Mouse (Mus musculus) heart, embryonic 13.5 days (tissue): Measurements from ENCODE around the gene Ing3. TPM values are rescaled to one million over a fixed set of nuclear protein-coding genes. Genes with fewer than 3 reads are reported as not detected.

Source experiments
- ATAC-seq: fragments of 200-750 bp; cut with Nextera tagmentation; 2 replicates; pipeline ENCODE4 v1.8.0; 2017; ENCODE audit warnings: moderate TSS enrichment; ENCODE audit not compliant: insufficient number of reproducible peaks, low FRiP score, low TSS enrichment; ENCODE audit errors: extremely low read depth
- H3K27ac ChIP-seq: fragments of 300-500 bp; sonication (generic); replicated peaks from 2 replicates; pipeline ENCODE4 v1.5.1; 2015; ENCODE audit warnings: moderate library complexity, mild to moderate bottlenecking, inconsistent platforms
- H3K27me3 ChIP-seq: fragments of 300-500 bp; sonication (generic); replicated peaks from 2 replicates; pipeline ENCODE4 v1.6.1; 2015; ENCODE audit warnings: mild to moderate bottlenecking, inconsistent platforms
- H3K36me3 ChIP-seq: fragments of 300-500 bp; sonication (generic); 2 replicates; pipeline ENCODE4 v1.6.1; 2015; ENCODE audit warnings: mild to moderate bottlenecking, inconsistent platforms
- H3K4me1 ChIP-seq: fragments of 300-500 bp; sonication (generic); 2 replicates; pipeline ENCODE4 v1.6.1; 2015; ENCODE audit warnings: inconsistent platforms
- H3K4me2 ChIP-seq: fragments of 300-500 bp; sonication (generic); 2 replicates; pipeline ENCODE4 v1.6.1; 2015; ENCODE audit warnings: inconsistent platforms, mild to moderate bottlenecking, moderate library complexity
- H3K4me3 ChIP-seq: fragments of 300-500 bp; sonication (generic); 2 replicates; pipeline ENCODE4 v1.5.1; 2015; ENCODE audit warnings: moderate library complexity, mild to moderate bottlenecking, inconsistent platforms
- H3K9ac ChIP-seq: fragments of 300-500 bp; sonication (generic); 2 replicates; pipeline ENCODE4 v1.6.1; 2015; ENCODE audit warnings: inconsistent platforms, mild to moderate bottlenecking, moderate library complexity
- H3K9me3 ChIP-seq: fragments of 300-500 bp; sonication (generic); 2 replicates; pipeline ENCODE4 v1.6.1; 2016; ENCODE audit warnings: inconsistent platforms
- WGBS: fragments of 180-500 bp; shearing (Covaris S2); methylation state at CpG from one replicate; pipeline ENCODE4 v1.1.7; 2015; ENCODE audit warnings: mixed read lengths; 5-methylcytosine and 5-hydroxymethylcytosine counted together
- polyA plus RNA-seq: library from polyadenylated mRNA; unstranded; fragments of >200 nt; fragmentation: Nextera tagmentation; extraction: Ambion mirVana; gene quantifications from 2 replicates; pipeline ENCODE4 v1.2.1, GENCODE M21; 2015

Ing3 gene
- polyA plus RNA-seq, 1 experiment from 2014 or later = 30.4 TPM

DNA sequence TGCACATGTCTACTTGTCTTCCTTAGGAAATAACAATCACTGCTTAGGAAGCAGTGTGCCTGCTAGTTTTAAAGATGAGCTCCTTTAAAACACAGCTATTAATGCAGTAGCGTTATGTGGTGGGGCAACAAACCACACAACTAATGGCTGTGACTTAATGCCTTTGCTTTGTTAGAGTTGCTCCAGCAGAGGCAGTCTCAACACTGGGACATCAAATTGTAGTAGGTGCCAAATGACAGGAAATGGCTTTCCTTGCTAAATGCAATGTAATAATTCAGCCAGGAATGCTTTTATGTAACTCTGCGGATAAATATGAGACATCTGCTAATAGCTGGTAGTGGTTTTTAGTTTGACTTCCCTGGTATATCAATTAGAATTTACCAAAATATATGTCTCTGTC lies 28.2 kb downstream of the Ing3 start:
- Histone ChIP-seq H3K9me3 (no peaks in the 10 kb centered on the region), H3K27me3 (no peaks in the 10 kb centered on the region), H3K9ac (no peak overlapping the region), H3K36me3 (peaks cover 30% of the 10 kb centered on the region), H3K27ac (no peak overlapping the region), H3K4me2 (no peak overlapping the region), H3K4me1 (no peaks in the 10 kb centered on the region), H3K4me3 (no peak overlapping the region)
- no peak for ATAC-seq
- 85% methylated on average over 2 of the region's 2 CpGs for WGBS

DNA sequence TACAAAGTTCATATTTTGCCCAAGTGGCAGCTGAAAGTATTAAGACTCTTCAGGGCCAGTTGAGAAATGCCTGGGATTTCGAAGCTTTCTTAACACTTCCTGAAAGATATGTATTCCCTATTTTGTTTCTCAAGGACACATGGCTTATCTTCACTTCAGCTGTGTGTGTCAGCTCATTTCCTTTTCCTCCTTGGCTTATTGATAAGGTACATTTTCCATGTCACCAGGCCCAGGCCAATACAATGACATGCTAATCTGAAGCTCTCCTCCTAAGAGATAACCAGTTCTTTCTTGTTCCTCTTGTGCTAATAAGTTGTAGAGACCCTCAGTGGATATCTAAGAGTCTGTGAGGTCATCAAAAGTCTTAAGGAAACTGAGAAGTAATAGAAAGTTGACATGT lies 31.7 kb downstream of the Ing3 start:
- ATAC-seq = no peak
- H3K4me3 ChIP-seq = no peak overlapping the region
- no peak overlapping the region for H3K27ac ChIP-seq
- 0 out of 2 replicates have a peak, but pooled peaks cover 6% of the 10 kb centered on the region for H3K4me1 ChIP-seq
- peaks cover 5% of the 10 kb centered on the region; the same call in 1 of the 2 replicates for H3K36me3 ChIP-seq
- H3K9me3 ChIP-seq = no peaks in the 10 kb centered on the region
- WGBS = 24% methylated on average over 1 of the region's 1 CpGs
- H3K9ac ChIP-seq = no peak overlapping the region
- no peak overlapping the region for H3K4me2 ChIP-seq
- no peaks in the 10 kb centered on the region for H3K27me3 ChIP-seq

DNA sequence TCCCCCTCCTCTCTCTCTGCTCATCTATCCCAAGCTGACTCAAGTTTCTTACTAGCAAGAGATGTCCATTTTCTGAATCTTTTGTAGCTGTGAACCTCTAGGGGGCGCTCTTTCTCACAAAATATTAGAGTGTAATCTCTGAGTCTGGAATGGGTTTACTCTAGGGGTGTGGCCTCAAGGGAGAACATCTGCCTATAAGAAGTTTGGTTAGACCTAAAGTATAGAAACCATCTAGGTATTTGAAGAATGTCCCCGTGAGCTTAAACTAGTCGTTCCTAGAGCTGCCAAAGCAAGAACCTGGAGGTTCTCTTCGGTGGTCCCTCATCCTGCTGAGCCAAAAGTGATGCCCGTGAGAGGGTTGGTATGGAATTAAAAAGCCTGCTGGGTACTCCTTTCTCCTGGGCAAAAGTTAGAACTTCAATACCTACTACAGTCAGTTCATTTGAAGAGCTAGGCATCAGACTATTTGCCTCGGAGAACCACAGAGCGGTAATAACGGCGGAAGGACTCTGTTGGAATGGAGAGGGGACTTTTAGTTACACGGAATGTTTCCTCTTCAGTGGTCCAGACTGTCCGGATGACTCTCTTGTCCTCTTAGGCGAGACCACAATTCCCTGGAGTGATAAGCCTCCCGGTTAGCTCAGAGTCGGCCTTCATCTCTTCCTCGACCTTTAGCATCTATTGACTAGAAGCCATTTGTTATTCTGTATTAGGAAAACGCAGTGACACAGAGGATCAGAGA lies 35.8 kb downstream of the Ing3 start:
- Histone ChIP-seq H3K27ac (peak overlapping the region; percentile 56; the same call in 1 of the 2 replicates), H3K4me1 (0 out of 2 replicates have a peak, but pooled peaks cover 6% of the 10 kb centered on the region), H3K4me3 (peak overlapping the region; percentile 63), H3K9me3 (no peaks in the 10 kb centered on the region), H3K4me2 (peak overlapping the region; percentile 93), H3K36me3 (no peaks in the 10 kb centered on the region), H3K27me3 (0 out of 2 replicates have a peak, but pooled peaks cover 6% of the 10 kb centered on the region), H3K9ac (peak overlapping the region; percentile 81)
- no peak; the same call in 1 of the 2 replicates for ATAC-seq
- 5% methylated on average over 16 of the region's 16 CpGs for WGBS

DNA sequence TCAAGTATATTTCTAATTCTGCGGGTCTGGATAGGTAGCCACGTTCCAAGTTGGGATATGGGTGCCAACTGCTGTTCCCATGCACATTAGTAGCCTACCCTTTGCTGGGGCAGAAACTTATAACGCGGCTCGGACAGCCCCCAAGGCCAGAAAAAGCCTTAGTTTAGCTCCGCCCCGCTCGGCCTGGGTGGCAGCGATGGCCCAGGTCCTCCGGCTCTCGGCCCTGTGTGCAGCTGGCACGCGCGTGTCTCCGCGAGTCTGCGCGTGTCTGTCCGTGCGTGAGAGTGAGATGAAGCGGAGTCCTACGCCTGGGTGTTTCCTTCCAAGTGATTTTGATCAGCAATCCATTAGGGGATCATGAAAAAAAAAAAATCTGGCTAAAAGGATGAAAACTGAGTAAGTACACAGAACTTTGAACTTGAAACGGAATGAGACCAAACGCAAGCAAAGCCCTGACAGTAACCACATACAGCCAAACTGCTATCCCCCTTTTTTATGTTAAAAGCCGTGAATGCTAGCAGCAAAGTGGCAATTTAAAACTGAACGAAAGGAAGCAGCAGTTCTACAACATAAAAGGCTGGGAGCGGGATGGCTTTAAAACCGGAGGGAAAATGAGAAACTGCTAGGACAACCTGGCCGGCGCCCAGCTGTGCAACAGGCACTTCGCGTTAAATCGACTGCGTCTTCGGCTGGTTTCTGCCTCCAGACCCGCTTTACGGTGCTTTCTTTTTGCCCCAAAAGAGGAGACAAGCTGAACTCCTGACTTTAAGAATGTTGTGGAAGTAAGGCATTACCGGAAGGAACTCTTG lies 36.6 kb downstream of the Ing3 start, which contains the start of gene Cped1:
Gene Cped1 (plus strand): TSS at position 185 of the 809 bp plus-strand sequence.
- H3K4me1 ChIP-seq = 0 out of 2 replicates have a peak, but pooled peaks cover 6% of the 10 kb centered on the region
- H3K27ac ChIP-seq = peak within 1 kb of the TSS; percentile 56
- no peak for ATAC-seq
- H3K36me3 ChIP-seq = no peaks in the 10 kb centered on the region
- peak within 1 kb of the TSS; percentile 81 for H3K9ac ChIP-seq
- under 1% methylated on average over 38 of the region's 38 CpGs for WGBS
- H3K4me2 ChIP-seq = peak within 1 kb of the TSS; percentile 93
- H3K9me3 ChIP-seq = no peaks in the 10 kb centered on the region
- H3K27me3 ChIP-seq = 0 out of 2 replicates have a peak, but pooled peaks cover 6% of the 10 kb centered on the region
- peak within 1 kb of the TSS; percentile 63 for H3K4me3 ChIP-seq

DNA sequence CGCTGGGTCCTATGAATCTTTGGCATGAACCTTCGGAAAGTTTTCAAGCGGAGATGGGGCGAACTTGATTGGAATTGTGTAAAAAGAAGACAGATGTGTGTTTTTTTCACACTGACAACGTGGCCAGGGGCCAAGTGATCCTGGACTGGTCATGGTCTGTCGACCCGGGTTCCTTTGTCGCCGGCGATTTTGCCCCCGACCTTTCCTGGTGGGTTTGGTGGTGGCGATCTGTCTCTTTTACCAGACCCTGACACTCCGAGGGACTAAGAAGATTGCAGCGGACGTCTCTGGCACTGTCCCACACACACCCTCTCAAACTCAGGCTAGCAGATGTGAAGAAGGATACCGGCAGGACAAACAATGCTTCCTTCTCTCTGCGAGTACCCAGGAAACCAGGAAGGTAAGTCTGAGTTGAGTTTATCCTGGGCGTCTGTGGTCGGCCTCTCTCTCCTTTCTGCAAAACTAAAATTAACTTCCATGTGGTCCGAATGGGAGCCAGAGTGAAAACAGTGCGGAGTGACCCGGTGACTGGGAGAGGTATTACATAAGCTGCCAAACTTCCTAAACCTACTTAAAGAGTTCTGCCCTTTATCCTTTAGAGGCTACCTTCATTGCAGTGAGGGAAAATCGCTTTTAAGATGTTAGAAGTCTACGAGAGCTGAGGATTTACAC lies 37.4 kb downstream of the Ing3 start:
- WGBS = 8% methylated on average over 24 of the region's 24 CpGs
- ATAC-seq = no peak
- no peaks in the 10 kb centered on the region for H3K9me3 ChIP-seq
- H3K4me2 ChIP-seq = peak overlapping the region; percentile 93
- H3K27ac ChIP-seq = peak overlapping the region; percentile 56; the same call in 1 of the 2 replicates
- H3K9ac ChIP-seq = peak overlapping the region; percentile 81
- peak overlapping the region; percentile 63 for H3K4me3 ChIP-seq
- H3K4me1 ChIP-seq = 0 out of 2 replicates have a peak, but pooled peaks cover 6% of the 10 kb centered on the region
- H3K36me3 ChIP-seq = no peaks in the 10 kb centered on the region
- H3K27me3 ChIP-seq = 0 out of 2 replicates have a peak, but pooled peaks cover 6% of the 10 kb centered on the region

DNA sequence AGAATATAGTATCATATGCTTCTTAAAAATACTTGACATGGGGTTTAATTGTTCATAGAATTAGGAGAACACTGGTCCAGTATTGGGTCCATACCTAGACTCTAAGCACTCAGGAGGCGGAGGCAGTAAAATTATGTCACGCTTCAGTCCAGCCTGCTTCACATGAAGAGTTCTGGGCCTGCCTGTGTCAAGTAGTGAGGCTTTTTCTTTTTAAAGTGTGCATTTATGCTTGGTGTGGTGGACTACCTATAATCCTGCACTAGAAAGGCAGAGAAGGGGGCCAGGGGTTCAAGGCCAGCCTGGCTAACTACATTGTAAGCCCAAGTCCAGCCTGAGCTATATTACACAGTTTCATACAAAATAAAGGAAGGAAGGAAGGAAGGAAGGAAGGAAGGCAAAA lies 38.2 kb downstream of the Ing3 start:
- Histone ChIP-seq H3K4me3 (peak overlapping the region; percentile 63), H3K9me3 (no peaks in the 10 kb centered on the region), H3K27me3 (0 out of 2 replicates have a peak, but pooled peaks cover 6% of the 10 kb centered on the region), H3K36me3 (no peaks in the 10 kb centered on the region), H3K9ac (no peak overlapping the region), H3K27ac (no peak overlapping the region), H3K4me1 (0 out of 2 replicates have a peak, but pooled peaks cover 6% of the 10 kb centered on the region), H3K4me2 (peak overlapping the region; percentile 93)
- ATAC-seq = no peak
- WGBS = 83% methylated on average over 2 of the region's 2 CpGs

DNA sequence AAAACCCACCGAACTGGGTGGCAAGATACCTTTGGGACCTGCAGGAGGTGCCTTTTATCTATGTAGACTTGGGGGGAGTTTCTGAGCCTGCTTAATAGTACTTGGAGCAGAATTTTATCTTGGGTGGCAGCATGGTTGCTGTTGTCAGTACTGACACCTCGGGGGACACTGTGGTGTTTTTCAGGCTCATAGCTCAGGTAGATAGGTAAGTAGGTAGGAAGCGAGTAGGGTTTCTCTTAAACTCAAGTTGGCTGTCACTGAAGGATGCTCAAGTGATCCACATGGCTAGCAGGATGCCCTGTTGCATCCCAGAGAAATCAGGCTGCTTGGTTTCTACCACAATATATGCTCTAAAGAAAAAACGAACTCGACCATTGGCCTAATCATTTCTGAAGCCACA lies 38.9 kb downstream of the Ing3 start:
- Histone ChIP-seq H3K4me3 (peak overlapping the region; percentile 63; the same call in 1 of the 2 replicates), H3K27ac (no peak overlapping the region), H3K9me3 (no peaks in the 10 kb centered on the region), H3K4me1 (0 out of 2 replicates have a peak, but pooled peaks cover 6% of the 10 kb centered on the region), H3K9ac (no peak overlapping the region), H3K27me3 (0 out of 2 replicates have a peak, but pooled peaks cover 6% of the 10 kb centered on the region), H3K36me3 (no peaks in the 10 kb centered on the region), H3K4me2 (peak overlapping the region; percentile 93)
- no peak for ATAC-seq
- WGBS = 82% methylated on average over 5 of the region's 5 CpGs

DNA sequence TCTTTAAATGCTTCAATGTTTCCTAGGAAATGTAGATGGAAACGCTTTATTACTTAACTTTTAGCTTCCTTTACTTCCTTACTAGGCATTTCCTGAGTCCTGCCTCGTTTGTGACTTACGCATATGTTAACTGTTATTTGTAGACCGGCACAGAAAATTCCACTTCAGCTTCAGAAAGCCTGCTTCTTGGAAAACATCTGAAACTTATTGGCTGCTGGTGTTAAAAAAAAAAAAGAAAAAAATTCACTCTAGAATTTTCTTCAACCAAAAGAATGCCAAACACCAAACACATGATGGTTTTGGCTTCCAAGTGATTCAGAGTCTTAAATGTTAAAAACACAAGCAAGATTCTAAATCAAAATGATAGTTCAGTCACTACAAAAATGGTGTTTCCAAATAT lies 39.7 kb downstream of the Ing3 start:
- Histone ChIP-seq H3K27ac (no peak overlapping the region), H3K27me3 (0 out of 2 replicates have a peak, but pooled peaks cover 6% of the 10 kb centered on the region), H3K4me3 (no peak overlapping the region), H3K4me2 (peak overlapping the region; percentile 93), H3K9me3 (no peaks in the 10 kb centered on the region), H3K4me1 (0 out of 2 replicates have a peak, but pooled peaks cover 6% of the 10 kb centered on the region), H3K9ac (no peak overlapping the region), H3K36me3 (no peaks in the 10 kb centered on the region)
- ATAC-seq = no peak
- 68% methylated on average over 4 of the region's 4 CpGs for WGBS

DNA sequence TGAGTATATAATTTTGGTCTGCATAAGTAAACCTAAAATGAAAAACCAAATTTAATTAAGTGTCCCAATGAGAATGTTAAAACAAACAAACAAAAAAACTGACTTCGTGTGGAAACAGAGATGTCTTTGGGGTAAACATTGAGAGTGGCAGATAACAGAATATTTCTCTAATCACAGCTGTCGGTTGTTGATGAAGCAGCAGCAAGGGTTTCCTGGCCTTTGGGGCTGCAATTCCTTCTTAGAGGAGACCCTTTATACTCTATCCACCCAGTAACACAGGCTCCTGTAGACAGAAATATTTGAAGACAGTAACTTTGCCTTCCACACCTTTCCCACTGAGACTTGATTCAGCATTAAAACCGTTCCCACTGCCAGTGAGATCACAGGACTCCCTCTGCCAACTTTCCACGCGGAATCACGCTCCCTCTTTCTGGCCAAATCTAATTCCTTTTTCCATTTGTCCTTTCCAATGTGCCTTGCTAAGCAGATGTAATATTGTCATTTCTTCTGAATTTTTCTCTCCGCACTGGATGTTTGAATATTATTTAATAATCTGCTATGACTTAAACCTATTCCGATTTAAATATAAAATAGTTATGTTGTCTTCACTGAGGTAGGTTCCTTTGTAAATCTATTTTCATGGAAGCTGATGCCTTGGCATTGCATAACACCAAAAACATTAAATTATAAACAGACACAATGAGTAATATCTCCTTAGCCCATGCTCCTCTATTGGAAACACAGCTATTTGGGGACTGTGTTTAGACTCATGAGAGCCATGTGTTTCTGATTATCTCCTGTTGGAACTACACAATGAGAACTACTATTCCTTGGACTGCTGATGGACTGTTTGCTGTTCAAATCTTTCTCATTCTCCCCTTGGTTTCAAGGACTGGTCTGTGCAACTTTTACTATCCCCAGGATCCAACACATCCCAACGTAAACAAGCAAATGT lies 41.1 kb downstream of the Ing3 start:
- Histone ChIP-seq H3K4me2 (peak overlapping the region; percentile 36), H3K4me3 (peak overlapping the region; percentile 13; the same call in 1 of the 2 replicates), H3K27ac (peak overlapping the region; percentile 36; the same call in 1 of the 2 replicates), H3K4me1 (0 out of 2 replicates have a peak, but pooled peaks cover 2% of the 10 kb centered on the region), H3K36me3 (no peaks in the 10 kb centered on the region), H3K27me3 (0 out of 2 replicates have a peak, but pooled peaks cover 6% of the 10 kb centered on the region), H3K9ac (no peak overlapping the region), H3K9me3 (no peaks in the 10 kb centered on the region)
- no peak for ATAC-seq
- WGBS = 53% methylated on average over 9 of the region's 9 CpGs

DNA sequence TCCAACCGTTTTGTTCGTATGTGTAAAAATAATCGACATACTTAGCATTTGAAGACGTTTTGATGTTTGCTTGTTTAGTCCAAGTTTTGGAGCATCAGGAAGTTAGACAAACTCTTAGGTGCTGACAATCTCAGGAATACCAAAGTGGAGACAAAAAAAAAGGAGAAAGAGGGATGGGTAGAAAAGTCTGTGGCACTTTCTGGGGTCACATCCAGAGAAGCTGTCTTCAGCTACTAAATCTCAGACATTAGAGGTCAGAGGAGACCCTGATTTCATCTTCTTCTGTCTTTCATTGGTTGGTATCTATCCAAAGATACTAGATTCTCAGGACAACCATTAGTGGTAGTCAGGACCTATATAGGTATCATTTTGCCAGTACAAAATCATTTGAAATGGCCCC lies 41.8 kb downstream of the Ing3 start:
- Histone ChIP-seq H3K27me3 (0 out of 2 replicates have a peak, but pooled peaks cover 6% of the 10 kb centered on the region), H3K4me2 (no peak overlapping the region), H3K4me1 (no peaks in the 10 kb centered on the region), H3K9me3 (no peaks in the 10 kb centered on the region), H3K27ac (no peak overlapping the region), H3K4me3 (no peak overlapping the region), H3K9ac (no peak overlapping the region), H3K36me3 (no peaks in the 10 kb centered on the region)
- no peak for ATAC-seq
- whole genome bisulfite sequencing = 76% methylated on average over 4 of the region's 4 CpGs
